Mouse (Mus musculus) neural tube, embryonic 15.5 days (tissue): ENCODE data around the gene Guca2b. TPM values are rescaled to one million over a fixed set of nuclear protein-coding genes. Genes with fewer than 3 reads are reported as not detected.

ENCODE experiments used
- ATAC-seq: fragments of 200-750 bp; cut with Nextera tagmentation; 2 replicates; pipeline ENCODE4 v1.8.0; 2017; ENCODE audit warnings: mild to moderate bottlenecking, moderate TSS enrichment, moderate library complexity; ENCODE audit not compliant: low FRiP score
- H3K27ac ChIP-seq: fragments of 300-500 bp; sonication (generic); replicated peaks from 2 replicates; pipeline ENCODE4 v1.5.1; 2015; ENCODE audit warnings: mild to moderate bottlenecking, inconsistent platforms
- H3K27me3 ChIP-seq: fragments of 300-500 bp; sonication (generic); replicated peaks from 2 replicates; pipeline ENCODE4 v1.6.1; 2015; ENCODE audit warnings: inconsistent platforms
- H3K36me3 ChIP-seq: fragments of 300-500 bp; sonication (generic); 2 replicates; pipeline ENCODE4 v1.6.1; 2015; ENCODE audit warnings: inconsistent platforms
- H3K4me1 ChIP-seq: fragments of 300-500 bp; sonication (generic); 2 replicates; pipeline ENCODE4 v1.6.1; 2015; ENCODE audit warnings: inconsistent platforms
- H3K4me2 ChIP-seq: fragments of 300-500 bp; sonication (generic); 2 replicates; pipeline ENCODE4 v1.6.1; 2015; ENCODE audit warnings: inconsistent platforms, mild to moderate bottlenecking, moderate library complexity
- H3K4me3 ChIP-seq: fragments of 300-500 bp; sonication (generic); replicated peaks from 2 replicates; pipeline ENCODE4 v1.5.1; 2015; ENCODE audit warnings: mild to moderate bottlenecking, inconsistent platforms
- H3K9ac ChIP-seq: fragments of 300-500 bp; sonication (generic); replicated peaks from 2 replicates; pipeline ENCODE4 v1.6.1; 2015; ENCODE audit warnings: mild to moderate bottlenecking, inconsistent platforms
- H3K9me3 ChIP-seq: fragments of 300-500 bp; sonication (generic); replicated peaks from 2 replicates; pipeline ENCODE4 v1.6.1; 2016; ENCODE audit warnings: inconsistent platforms
- WGBS: fragments of 180-500 bp; shearing (Covaris S2); methylation state at CpG from one replicate; pipeline ENCODE4 v1.1.7; 2015; ENCODE audit warnings: mixed read lengths; 5-methylcytosine and 5-hydroxymethylcytosine counted together
- polyA plus RNA-seq: library from polyadenylated mRNA; unstranded; fragments of >200 nt; fragmentation: Nextera tagmentation; extraction: Ambion mirVana; gene quantifications from 2 replicates; pipeline ENCODE4 v1.2.1, GENCODE M21; 2015

The Guca2b gene
- polyA plus RNA-seq, 1 experiment from 2014 or later, result not detected

GRCm38 (mm10) chr4:119669356-119670209 is 10.8 kb upstream of the Guca2b start:
- Histone ChIP-seq H3K9me3 (no peaks in the 10 kb centered on the region), H3K4me3 (no peak overlapping the region), H3K27me3 (no peaks in the 10 kb centered on the region), H3K4me2 (no peak overlapping the region), H3K9ac (no peak overlapping the region), H3K27ac (0 out of 2 replicates have a peak overlapping the region, but pooled peaks have one; percentile 9), H3K4me1 (peaks cover 22% of the 10 kb centered on the region), H3K36me3 (no peaks in the 10 kb centered on the region)
- 68% methylated on average over 10 of the region's 10 CpGs for WGBS
- ATAC-seq, result peak; percentile 30; the same call in 1 of the 2 replicates

GRCm38 (mm10) chr4:119668596-119668995 is 9.8 kb upstream of the Guca2b start:
- H3K4me3 ChIP-seq, result no peak overlapping the region
- WGBS, result 79% methylated on average over 4 of the region's 4 CpGs
- H3K36me3 ChIP-seq, result no peaks in the 10 kb centered on the region
- H3K4me1 ChIP-seq, result peaks cover 22% of the 10 kb centered on the region
- H3K4me2 ChIP-seq, result no peak overlapping the region
- H3K27ac ChIP-seq, result no peak overlapping the region
- H3K9ac ChIP-seq, result no peak overlapping the region
- no peak for ATAC-seq
- no peaks in the 10 kb centered on the region for H3K9me3 ChIP-seq
- no peaks in the 10 kb centered on the region for H3K27me3 ChIP-seq

- H3K4me1 ChIP-seq, result peaks cover 22% of the 10 kb centered on the region
- H3K9ac ChIP-seq, result no peak overlapping the region
- WGBS, result 93% methylated on average over 3 of the region's 3 CpGs
- ATAC-seq, result no peak
- no peak overlapping the region for H3K4me3 ChIP-seq
- no peak overlapping the region for H3K4me2 ChIP-seq
- no peaks in the 10 kb centered on the region for H3K36me3 ChIP-seq
- no peaks in the 10 kb centered on the region for H3K27me3 ChIP-seq
- no peaks in the 10 kb centered on the region for H3K9me3 ChIP-seq
- no peak overlapping the region for H3K27ac ChIP-seq
These were observed 9.4 kb upstream of the Guca2b start for GRCm38 (mm10) chr4:119668185-119668584.

GRCm38 (mm10) chr4:119667454-119667853 is 8.7 kb upstream of the Guca2b start:
- Histone ChIP-seq H3K9me3 (no peaks in the 10 kb centered on the region), H3K27me3 (no peaks in the 10 kb centered on the region), H3K4me2 (no peak overlapping the region), H3K9ac (no peak overlapping the region), H3K27ac (no peak overlapping the region), H3K36me3 (no peaks in the 10 kb centered on the region), H3K4me3 (no peak overlapping the region), H3K4me1 (peaks cover 22% of the 10 kb centered on the region)
- no peak for ATAC-seq
- 22% methylated on average over 5 of the region's 5 CpGs for WGBS

- no peaks in the 10 kb centered on the region for H3K36me3 ChIP-seq
- no peaks in the 10 kb centered on the region for H3K27me3 ChIP-seq
- no peak overlapping the region for H3K4me3 ChIP-seq
- H3K4me1 ChIP-seq, result peaks cover 22% of the 10 kb centered on the region
- H3K27ac ChIP-seq, result no peak overlapping the region
- H3K9ac ChIP-seq, result no peak overlapping the region
- WGBS, result 38% methylated on average over 8 of the region's 8 CpGs
- ATAC-seq, result no peak
- no peak overlapping the region for H3K4me2 ChIP-seq
- H3K9me3 ChIP-seq, result no peaks in the 10 kb centered on the region
These were observed 7.4 kb upstream of the Guca2b start for GRCm38 (mm10) chr4:119666116-119666515.

- H3K4me2 ChIP-seq, result no peak overlapping the region
- no peaks in the 10 kb centered on the region for H3K9me3 ChIP-seq
- peaks cover 13% of the 10 kb centered on the region for H3K4me1 ChIP-seq
- H3K27ac ChIP-seq, result no peak overlapping the region
- no peak overlapping the region for H3K4me3 ChIP-seq
- no peaks in the 10 kb centered on the region for H3K36me3 ChIP-seq
- H3K27me3 ChIP-seq, result no peaks in the 10 kb centered on the region
- no peak overlapping the region for H3K9ac ChIP-seq
- 87% methylated on average over 2 of the region's 2 CpGs for WGBS
- ATAC-seq, result no peak
These were observed 6.4 kb upstream of the Guca2b start for GRCm38 (mm10) chr4:119665166-119665565.

- Histone ChIP-seq H3K4me2 (no peak overlapping the region), H3K27ac (no peak overlapping the region), H3K9me3 (no peaks in the 10 kb centered on the region), H3K27me3 (no peaks in the 10 kb centered on the region), H3K4me1 (0 out of 2 replicates have a peak, but pooled peaks cover 4% of the 10 kb centered on the region), H3K9ac (no peak overlapping the region), H3K4me3 (no peak overlapping the region), H3K36me3 (no peaks in the 10 kb centered on the region)
- no peak for ATAC-seq
- WGBS, result 92% methylated on average over 14 of the region's 14 CpGs
These were observed 4.8 kb upstream of the Guca2b start for GRCm38 (mm10) chr4:119663409-119664095.

- Histone ChIP-seq H3K27ac (no peak overlapping the region), H3K4me2 (no peak overlapping the region), H3K9me3 (no peaks in the 10 kb centered on the region), H3K27me3 (no peaks in the 10 kb centered on the region), H3K4me1 (0 out of 2 replicates have a peak, but pooled peaks cover 4% of the 10 kb centered on the region), H3K9ac (no peak overlapping the region), H3K4me3 (no peak overlapping the region), H3K36me3 (no peaks in the 10 kb centered on the region)
- no peak for ATAC-seq
- 90% methylated on average over 7 of the region's 7 CpGs for WGBS
These were observed 4.2 kb upstream of the Guca2b start for GRCm38 (mm10) chr4:119662976-119663375.

- 79% methylated on average over 4 of the region's 4 CpGs for WGBS
These were observed 3.4 kb upstream of the Guca2b start for GRCm38 (mm10) chr4:119662151-119662550.

GRCm38 (mm10) chr4:119660007-119660406 is 1.3 kb upstream of the Guca2b start:
- ATAC-seq, result no peak
- H3K9ac ChIP-seq, result no peak overlapping the region
- H3K4me1 ChIP-seq, result no peaks in the 10 kb centered on the region

More at GRCm38 (mm10) chr4:119662151-119662550, 3.4 kb upstream of the Guca2b start:
- no peak overlapping the region for H3K4me2 ChIP-seq
- no peaks in the 10 kb centered on the region for H3K36me3 ChIP-seq
- no peak for ATAC-seq
- no peak overlapping the region for H3K4me3 ChIP-seq
- no peak overlapping the region for H3K27ac ChIP-seq
- H3K9me3 ChIP-seq, result no peaks in the 10 kb centered on the region
- H3K4me1 ChIP-seq, result 0 out of 2 replicates have a peak, but pooled peaks cover 4% of the 10 kb centered on the region
- H3K27me3 ChIP-seq, result no peaks in the 10 kb centered on the region
- no peak overlapping the region for H3K9ac ChIP-seq

GRCm38 (mm10) chr4:119658246-119658645 is 508 bp downstream of the Guca2b start:
- ATAC-seq, result no peak
- WGBS, result 60% methylated on average over 1 of the region's 2 CpGs
- no peak overlapping the region for H3K27ac ChIP-seq
- H3K9me3 ChIP-seq, result no peaks in the 10 kb centered on the region
- H3K4me2 ChIP-seq, result no peak overlapping the region
- no peaks in the 10 kb centered on the region for H3K4me1 ChIP-seq
- H3K27me3 ChIP-seq, result no peaks in the 10 kb centered on the region
- no peaks in the 10 kb centered on the region for H3K36me3 ChIP-seq
- no peak overlapping the region for H3K9ac ChIP-seq
- no peak overlapping the region for H3K4me3 ChIP-seq

More at GRCm38 (mm10) chr4:119660007-119660406, 1.3 kb upstream of the Guca2b start:
- Histone ChIP-seq H3K9me3 (no peaks in the 10 kb centered on the region), H3K36me3 (no peaks in the 10 kb centered on the region), H3K4me2 (no peak overlapping the region), H3K27me3 (no peaks in the 10 kb centered on the region), H3K27ac (no peak overlapping the region), H3K4me3 (no peak overlapping the region)
- 84% methylated on average over 8 of the region's 8 CpGs for WGBS

GRCm38 (mm10) chr4:119657011-119657410 is 1.7 kb downstream of the Guca2b start:
- Histone ChIP-seq H3K9me3 (no peaks in the 10 kb centered on the region; the same call in 1 of the 2 replicates), H3K27me3 (no peaks in the 10 kb centered on the region), H3K27ac (no peak overlapping the region), H3K36me3 (no peaks in the 10 kb centered on the region), H3K9ac (no peak overlapping the region), H3K4me2 (no peak overlapping the region), H3K4me1 (no peaks in the 10 kb centered on the region), H3K4me3 (no peak overlapping the region)
- WGBS, result 87% methylated on average over 1 of the region's 1 CpGs
- no peak for ATAC-seq
